Mouse (Mus musculus) lung, postnatal 0 days (tissue): ENCODE measurements at regions not wholly inside any gene's neighbourhood (a gene's known extent, or its start where the extent isn't known, plus 50 kb on each side); places are given as distances from the start of the nearest gene placed in this dataset.

Experiments used
- CTCF ChIP-seq: IDR thresholded peaks from 2 replicates; pipeline ENCODE4 v1.5.1; 2016; ENCODE audit warnings: antibody characterized with exemption, mild to moderate bottlenecking
- EP300 ChIP-seq: IDR thresholded peaks from 2 replicates; pipeline ENCODE4 v1.6.1; 2016; ENCODE audit warnings: antibody characterized with exemption, mild to moderate bottlenecking, control low read depth

DNA sequence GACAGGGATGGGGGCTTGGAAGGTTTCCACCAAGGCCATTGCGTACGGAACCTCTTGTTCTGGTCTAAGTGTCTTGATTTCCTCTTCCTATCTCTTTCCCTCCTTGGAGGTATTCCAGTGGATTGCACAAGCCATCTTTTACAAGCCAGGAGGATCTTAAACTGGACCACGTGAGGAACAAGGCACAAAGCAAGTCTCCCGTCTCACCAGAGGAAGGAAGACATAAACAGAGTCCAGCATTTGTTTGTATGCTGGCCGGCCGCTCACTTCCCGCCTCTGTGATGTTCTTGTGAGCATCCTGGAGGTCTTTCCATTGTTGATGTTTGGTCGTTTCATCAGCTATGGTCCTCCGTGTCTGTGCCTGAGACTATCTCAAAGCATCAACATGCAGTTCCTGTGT is 148.8 kb downstream of the Etnk1 start:
- TF ChIP-seq CTCF (no peak), EP300 (peak; percentile 99)
